Mouse (Mus musculus) lung, postnatal 25 days (tissue): ENCODE results near the gene Tars.

Experiments used
- DNase-seq: peaks from one replicate; pipeline ENCODE4 v3.0.0; 2022; ENCODE audit warnings: low spot score

Gene Tars

DNA sequence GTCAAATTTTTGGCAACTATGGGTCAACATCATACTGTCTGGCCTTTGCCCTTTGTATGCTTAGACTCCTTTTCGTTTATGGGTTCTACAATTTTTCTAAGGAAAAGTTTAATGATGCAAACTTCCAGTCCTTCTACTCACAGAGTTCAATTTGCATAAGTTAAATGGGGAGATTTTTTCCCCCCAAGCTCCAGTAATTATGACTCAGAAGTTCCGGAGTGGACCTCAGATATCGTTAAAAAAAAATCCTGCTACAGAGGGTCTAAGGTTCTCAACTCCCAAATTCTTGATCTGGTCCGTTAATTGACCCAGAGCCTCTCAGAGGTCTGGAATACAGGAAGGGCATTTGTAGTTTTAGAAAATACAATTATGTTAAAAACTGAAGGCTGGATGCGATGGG lies 37.6 kb downstream of the Tars start:
- no peak for DNase-seq

GRCm38 (mm10) chr15:11360888-11361287 lies 38.6 kb downstream of the Tars start:
- no peak for DNase-seq

- no peak for DNase-seq
Observed at GRCm38 (mm10) chr15:11357501-11357900, 42.0 kb downstream of the Tars start.

DNA sequence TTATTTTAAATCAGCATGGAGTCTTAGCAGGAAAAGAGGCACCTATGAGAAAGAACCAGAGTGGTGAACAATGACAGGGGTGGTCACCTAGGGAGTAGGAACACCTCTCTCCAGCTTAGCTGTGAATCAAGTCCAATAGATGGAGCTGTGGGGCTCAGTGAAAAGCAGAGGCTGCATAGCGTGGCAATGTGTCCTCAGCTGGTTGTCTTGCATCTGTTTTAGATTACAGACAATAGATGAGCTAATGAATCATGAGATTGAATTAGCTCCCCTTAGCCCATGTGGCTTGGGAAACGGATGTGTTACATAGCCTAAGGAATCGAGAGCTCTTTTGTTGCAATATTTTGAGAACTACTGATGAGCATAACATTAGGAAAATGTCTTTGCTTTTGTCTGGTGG lies 43.6 kb downstream of the Tars start:
- DNase-seq = no peak

DNA sequence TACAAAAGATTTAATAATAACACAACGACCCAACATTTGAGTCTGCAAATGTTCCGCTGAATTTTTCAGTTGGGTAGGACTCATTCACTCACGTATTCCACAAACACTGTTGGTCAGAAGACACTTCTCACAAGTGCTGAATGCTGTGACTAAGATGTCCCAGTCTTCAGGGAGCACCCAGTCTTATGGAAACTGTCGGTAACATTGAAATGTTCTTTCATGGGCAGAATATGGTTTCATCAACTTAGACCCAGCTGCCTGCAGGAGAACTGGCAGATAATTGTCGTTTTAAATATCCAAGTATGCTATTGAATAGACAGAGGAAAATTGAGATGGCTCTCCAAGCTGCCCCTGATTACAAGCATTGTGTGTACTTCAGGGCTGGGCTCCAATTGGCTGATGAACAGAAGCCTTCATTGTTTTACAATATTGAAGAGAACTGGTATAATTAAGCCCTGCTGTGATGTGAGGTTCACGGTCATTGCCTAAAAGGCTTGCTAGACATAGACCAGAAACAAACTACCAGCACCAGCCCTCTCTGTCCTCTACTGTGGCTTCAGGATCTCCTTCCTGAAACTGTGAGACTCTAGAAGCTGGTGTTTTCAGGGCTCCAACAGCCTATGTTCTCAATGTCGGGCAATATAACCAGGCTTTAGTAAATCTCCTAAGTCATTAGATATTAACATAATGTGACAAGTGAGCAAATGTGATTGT lies 59.8 kb downstream of the Tars start:
- DNase-seq = no peak
